Comparison of ENCODE assay signal across 12 mouse cellular contexts in the genomic region with DNA sequence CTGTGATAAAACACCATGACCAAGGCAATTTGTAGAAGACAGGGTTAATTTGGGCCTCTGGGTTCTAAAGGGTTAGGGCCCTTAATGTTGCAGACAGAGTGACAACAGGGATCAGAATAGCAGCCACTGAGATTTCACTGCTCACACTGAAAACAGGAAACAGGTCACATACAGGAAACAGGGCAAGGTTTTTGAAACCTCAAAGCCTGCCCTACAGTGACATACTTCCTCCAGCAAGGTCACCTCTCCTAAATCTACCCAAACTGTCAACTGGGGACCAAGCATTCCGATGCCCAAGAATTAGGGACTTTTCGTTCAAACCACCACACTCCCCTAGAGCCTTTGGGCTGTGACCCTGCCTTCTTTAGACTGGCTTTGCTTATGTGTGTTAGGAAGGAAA. TPM values are rescaled to one million over a fixed set of nuclear protein-coding genes. Genes with fewer than 3 reads are reported as not detected.
DNase-seq lines count a peak whose midpoint lies in the region; ATAC-seq lines count a peak whose summit lies in the region.
"Had no signal": no experiment of that assay in that cellular context is flagged by ENCODE, and none has a peak within 500 bp of the region (broad histone marks: within the 10 kb centered on the region; RNA-seq: fewer than 3 reads in every experiment).

No protein-coding gene starts in this region.

- peak; percentile 15 for DNase-seq in spleen, adult 12 weeks (ENCODE audit: low spot score)
- no peak for DNase-seq in spleen, postnatal 10 days (ENCODE audit: low spot score in 2 of 2)
- DNase-seq in CD8-positive naive resting alpha-beta T cell, adult 2 months (ENCODE audit: low read depth in 2 of 2, low spot score in 2 of 2), result peak; percentile 37 to 58
- DNase-seq in thymus, postnatal 14 days, result peak; percentile 30
- DNase-seq in adrenal gland, postnatal 14 days, result no peak
- no peak for DNase-seq in adrenal gland, postnatal 25 days
- DNase-seq: cerebellum, adult 2 months; kidney, adult 8-10 months had no signal

- peak; percentile 91 to 95 for ATAC-seq in hematopoietic stem cell, adult 5-6 weeks (replicated peaks in 1 of 2; ENCODE audit: insufficient read depth in 1 of 2, low FRiP score in 2 of 2, low TSS enrichment in 1 of 2, low read depth in 1 of 2, poor library complexity in 2 of 2, severe bottlenecking in 2 of 2)

RNA-seq across cellular contexts. Expression of gene Fxyd3, which starts 13.2 kb away (rescaled TPM):
- not detected in 2 replicates for total RNA-seq in hematopoietic stem cell, adult 5-6 weeks (2017)
- total RNA-seq in adrenal gland, postnatal 14 days (2021), result 2.9 and 5.6 TPM in 2 replicates
- total RNA-seq in adrenal gland, postnatal 25 days (2021), result 0.73 and 1.9 TPM in 2 replicates
- total RNA-seq: left cerebral cortex, postnatal 25 days; megakaryocyte-erythroid progenitor cell, adult 5-6 weeks; MEL had no signal

RNA-seq across cellular contexts. Expression of gene Hpn, which starts 25.4 kb away (rescaled TPM):
- 4.3 and 13.0 TPM in 2 replicates for total RNA-seq in hematopoietic stem cell, adult 5-6 weeks (2017)
- 3.8 and 41.6 TPM in 2 replicates for total RNA-seq in adrenal gland, postnatal 14 days (2021)
- 1.4 and 4.5 TPM in 2 replicates for total RNA-seq in adrenal gland, postnatal 25 days (2021)

RNA-seq across cellular contexts. Expression of gene Lgi4, which starts 30.6 kb away (rescaled TPM):
- total RNA-seq in hematopoietic stem cell, adult 5-6 weeks (2017), result not detected in 2 replicates
- 5.6 TPM in 2 replicates for total RNA-seq in adrenal gland, postnatal 14 days (2021)
- 3.7 and 3.8 TPM in 2 replicates for total RNA-seq in adrenal gland, postnatal 25 days (2021)
- total RNA-seq: megakaryocyte-erythroid progenitor cell, adult 5-6 weeks; MEL had no signal

RNA-seq across cellular contexts. Expression of gene Fxyd1, which starts 32.7 kb away (rescaled TPM):
- 2.7 and 15.3 TPM in 2 replicates for total RNA-seq in hematopoietic stem cell, adult 5-6 weeks (2017)
- 340 and 374 TPM in 2 replicates for total RNA-seq in adrenal gland, postnatal 14 days (2021)
- total RNA-seq in adrenal gland, postnatal 25 days (2021), result 151 and 212 TPM in 2 replicates
- total RNA-seq: megakaryocyte-erythroid progenitor cell, adult 5-6 weeks; MEL had no signal

RNA-seq across cellular contexts. Expression of gene Scn1b, which starts 37.1 kb away (rescaled TPM):
- total RNA-seq in hematopoietic stem cell, adult 5-6 weeks (2017), result 4.8 and 6.6 TPM in 2 replicates
- 8.6 and 11.8 TPM in 2 replicates for total RNA-seq in adrenal gland, postnatal 14 days (2021)
- 10.1 and 11.3 TPM in 2 replicates for total RNA-seq in adrenal gland, postnatal 25 days (2021)
- total RNA-seq: megakaryocyte-erythroid progenitor cell, adult 5-6 weeks; MEL had no signal

Comparison
In these comparisons a context has a peak if more than half of its experiments do, and no peak if none do; other contexts are left out.
1. DNase-seq: peak in spleen, adult 12 weeks (single experiment), CD8-positive naive resting alpha-beta T cell, adult 2 months (2 of 2) and thymus, postnatal 14 days (single experiment); none in spleen, postnatal 10 days (0 of 2), adrenal gland, postnatal 14 days (single experiment) and adrenal gland, postnatal 25 days (single experiment).